Mouse (Mus musculus) C2C12 (cell line): Measurements from ENCODE around the gene Cfap74. TPM values are rescaled to one million over a fixed set of nuclear protein-coding genes. Genes with fewer than 3 reads are reported as not detected.

Experiments
- H3K27me3 ChIP-seq: one replicate; pipeline ENCODE4 v1.6.1; 2011; ENCODE audit not compliant: control insufficient read depth, insufficient read depth, insufficient read length
- H3K36me3 ChIP-seq: one replicate; pipeline ENCODE4 v1.6.1; 2011; ENCODE audit not compliant: control insufficient read depth, insufficient read depth
- H3K4me3 ChIP-seq: one replicate; pipeline ENCODE4 v1.5.1; 2011; ENCODE audit warnings: mild to moderate bottlenecking, control low read depth; ENCODE audit not compliant: poor library complexity, insufficient read depth, severe bottlenecking
- H3K79me2 ChIP-seq: one replicate; pipeline ENCODE4 v1.6.1; 2011; ENCODE audit not compliant: control insufficient read depth, insufficient read depth
- H3K79me3 ChIP-seq: one replicate; pipeline ENCODE4 v1.6.1; 2011; ENCODE audit warnings: low read depth, control low read depth
- H3ac ChIP-seq: one replicate; pipeline ENCODE3; 2011; ENCODE audit warnings: low read depth; ENCODE audit not compliant: control insufficient read depth, insufficient read length
- CEBPB ChIP-seq: IDR thresholded peaks from one replicate; pipeline ENCODE4 v1.6.1; 2011; ENCODE audit warnings: low read depth, mild to moderate bottlenecking, control low read depth, moderate library complexity
- CTCF ChIP-seq: IDR thresholded peaks from one replicate; pipeline ENCODE4 v1.5.1; 2011; ENCODE audit not compliant: control insufficient read depth, insufficient read depth, insufficient read length
- FOSL1 ChIP-seq: IDR thresholded peaks from one replicate; pipeline ENCODE4 v1.8.0; 2011; ENCODE audit warnings: mild to moderate bottlenecking, low read length; ENCODE audit not compliant: poor library complexity, insufficient read depth, severe bottlenecking
- MAX ChIP-seq: IDR thresholded peaks from one replicate; pipeline ENCODE4 v1.6.1; 2011; ENCODE audit warnings: mild to moderate bottlenecking, control low read depth
- MYOD1 ChIP-seq: IDR thresholded peaks from one replicate; pipeline ENCODE4 v1.6.1; 2011; ENCODE audit warnings: low read depth; ENCODE audit not compliant: control insufficient read depth, insufficient read length
- MYOG ChIP-seq: IDR thresholded peaks from one replicate; pipeline ENCODE4 v1.6.1; 2011; ENCODE audit not compliant: control insufficient read depth, insufficient read length; ENCODE audit errors: extremely low read depth
- USF1 ChIP-seq: IDR thresholded peaks from one replicate; pipeline ENCODE4 v1.6.1; 2011; ENCODE audit warnings: low read depth, mild to moderate bottlenecking, control low read depth, moderate library complexity
- polyA plus RNA-seq: library from polyadenylated mRNA; unstranded; fragments of >200 nt; fragmentation: generic; extraction: Trizol; gene quantifications from one replicate; pipeline ENCODE4 v1.2.1, GENCODE M21; 2012; ENCODE audit warnings: missing spikeins

Gene Cfap74
- polyA plus RNA-seq, 1 experiment: 0.90 TPM

GRCm38 (mm10) chr4:155491529-155492130 is 82.6 kb downstream of the Cfap74 start:
- Histone ChIP-seq H3K79me2 (peaks cover 58% of the 10 kb centered on the region), H3K36me3 (peaks cover 8% of the 10 kb centered on the region), H3K4me3 (peak overlapping the region; percentile 100), H3ac (peak overlapping the region; percentile 99), H3K79me3 (peaks cover 53% of the 10 kb centered on the region), H3K27me3 (no peaks in the 10 kb centered on the region)
- TF ChIP-seq CTCF (no peak), MAX (no peak), USF1 (no peak), FOSL1 (no peak), MYOG (no peak), CEBPB (no peak), MYOD1 (no peak)

- Histone ChIP-seq H3K36me3 (peaks cover 11% of the 10 kb centered on the region), H3K79me3 (peaks cover 56% of the 10 kb centered on the region), H3K4me3 (peak overlapping the region; percentile 100), H3K27me3 (no peaks in the 10 kb centered on the region), H3ac (peak overlapping the region; percentile 99), H3K79me2 (peaks cover 63% of the 10 kb centered on the region)
- TF ChIP-seq MAX: no peak
- TF ChIP-seq FOSL1: no peak
- TF ChIP-seq CEBPB: no peak
Measured at GRCm38 (mm10) chr4:155492131-155492633, 83.2 kb downstream of the Cfap74 start.

GRCm38 (mm10) chr4:155494891-155495290 is 85.9 kb downstream of the Cfap74 start:
- Histone ChIP-seq H3K79me2 (peaks cover 91% of the 10 kb centered on the region), H3K27me3 (no peaks in the 10 kb centered on the region), H3K4me3 (no peak overlapping the region), H3K79me3 (peaks cover 82% of the 10 kb centered on the region), H3K36me3 (peaks cover 13% of the 10 kb centered on the region), H3ac (no peak overlapping the region)
- TF ChIP-seq FOSL1: no peak
- TF ChIP-seq MAX: no peak
- no peak for TF ChIP-seq USF1
- TF ChIP-seq MYOG: no peak
- TF ChIP-seq CEBPB: no peak
- no peak for TF ChIP-seq MYOD1
- no peak for TF ChIP-seq CTCF

- Histone ChIP-seq H3K4me3 (no peak overlapping the region), H3K79me3 (peaks cover 94% of the 10 kb centered on the region), H3K27me3 (no peaks in the 10 kb centered on the region), H3K79me2 (peaks cover 100% of the 10 kb centered on the region), H3K36me3 (peaks cover 18% of the 10 kb centered on the region), H3ac (no peak overlapping the region)
- TF ChIP-seq MYOG: no peak
- no peak for TF ChIP-seq FOSL1
- TF ChIP-seq CEBPB: no peak
- TF ChIP-seq USF1: no peak
- no peak for TF ChIP-seq MYOD1
- TF ChIP-seq CTCF: no peak
- no peak for TF ChIP-seq MAX
Measured at GRCm38 (mm10) chr4:155497963-155498362, 89.0 kb downstream of the Cfap74 start.

GRCm38 (mm10) chr4:155501126-155501525 is 92.1 kb downstream of the Cfap74 start:
- Histone ChIP-seq H3ac (no peak overlapping the region), H3K27me3 (no peaks in the 10 kb centered on the region), H3K79me3 (peaks cover 94% of the 10 kb centered on the region), H3K4me3 (no peak overlapping the region), H3K36me3 (peaks cover 21% of the 10 kb centered on the region), H3K79me2 (peaks cover 100% of the 10 kb centered on the region)
- TF ChIP-seq CTCF (no peak), USF1 (no peak), CEBPB (no peak), MYOG (no peak), FOSL1 (no peak), MYOD1 (no peak), MAX (no peak)

GRCm38 (mm10) chr4:155505067-155505466 is 96.1 kb downstream of the Cfap74 start:
- Histone ChIP-seq H3K79me3 (peaks cover 98% of the 10 kb centered on the region), H3ac (no peak overlapping the region), H3K36me3 (peaks cover 19% of the 10 kb centered on the region), H3K4me3 (no peak overlapping the region), H3K27me3 (no peaks in the 10 kb centered on the region), H3K79me2 (peaks cover 100% of the 10 kb centered on the region)
- TF ChIP-seq FOSL1 (no peak), MAX (no peak), MYOD1 (no peak), MYOG (no peak), USF1 (no peak), CTCF (no peak), CEBPB (no peak)
